Mouse (Mus musculus): ENCODE measurements around the gene Tbc1d4. TPM values are rescaled to one million over a fixed set of nuclear protein-coding genes. Genes with fewer than 3 reads are reported as not detected.

Gene Tbc1d4
- total and polyA plus RNA-seq, 2 experiments, result 0.82 to 3.2 TPM

DNA sequence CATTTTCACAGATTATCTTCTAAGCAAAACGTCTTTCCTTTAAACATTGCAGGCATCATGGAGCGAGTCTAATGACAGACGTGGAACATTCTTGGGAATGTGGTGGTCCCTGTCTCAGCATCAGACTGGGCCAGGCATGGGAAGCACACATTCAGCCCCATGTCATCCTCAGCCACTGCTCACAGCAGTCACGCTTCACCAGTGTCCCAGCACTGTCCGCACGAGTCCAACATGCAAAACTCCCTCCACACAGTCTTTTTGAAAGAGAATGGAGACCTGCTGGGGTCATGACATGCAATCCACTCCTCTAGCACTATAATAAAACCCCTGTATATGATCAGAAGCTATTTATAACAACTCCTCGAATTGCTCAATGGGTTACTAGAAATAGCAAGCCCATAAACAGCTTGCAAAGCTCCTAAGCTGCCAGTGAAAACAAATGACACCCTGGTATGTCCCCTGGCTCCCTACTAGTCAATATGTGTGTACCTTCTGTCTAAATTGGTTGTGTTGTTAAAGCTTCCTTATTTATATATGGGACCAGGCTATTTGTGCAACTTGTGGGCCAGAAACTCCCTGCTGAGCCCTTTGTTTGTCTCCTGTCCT, 76.8 kb downstream of the Tbc1d4 start:
- Histone ChIP-seq H3K4me1 (ENCODE audit: control insufficient read depth, insufficient read depth, low read length) (no peaks in the 10 kb centered on the region), H3K9ac (ENCODE audit: low read depth, low read length) (no peak overlapping the region), H3K79me2 (ENCODE audit: control insufficient read depth, insufficient read depth, low read length) (no peaks in the 10 kb centered on the region), H3K4me3 (ENCODE audit: insufficient read depth, low read depth, low read length) (no peak overlapping the region), H3K27me3 (ENCODE audit: control insufficient read depth, insufficient read depth, low read length) (no peaks in the 10 kb centered on the region), H3K27ac (replicated peaks; ENCODE audit: insufficient read depth, low read depth, low read length) (no peak overlapping the region), H3K36me3 (ENCODE audit: control insufficient read depth, insufficient read depth, low read length) (no peaks in the 10 kb centered on the region)
- TF ChIP-seq POLR2A (IDR thresholded peaks at IDR 0.05; ENCODE audit: extremely low read depth, insufficient read depth, low read length), result no peak
- no peak for TF ChIP-seq CTCF (IDR thresholded peaks at IDR 0.05; ENCODE audit: low read depth, low read length)
- no peak for DNase-seq (ENCODE audit: extremely low read depth, low read depth, low spot score)
- WGBS, result 79% methylated on average over 7 of the region's 7 CpGs

DNA sequence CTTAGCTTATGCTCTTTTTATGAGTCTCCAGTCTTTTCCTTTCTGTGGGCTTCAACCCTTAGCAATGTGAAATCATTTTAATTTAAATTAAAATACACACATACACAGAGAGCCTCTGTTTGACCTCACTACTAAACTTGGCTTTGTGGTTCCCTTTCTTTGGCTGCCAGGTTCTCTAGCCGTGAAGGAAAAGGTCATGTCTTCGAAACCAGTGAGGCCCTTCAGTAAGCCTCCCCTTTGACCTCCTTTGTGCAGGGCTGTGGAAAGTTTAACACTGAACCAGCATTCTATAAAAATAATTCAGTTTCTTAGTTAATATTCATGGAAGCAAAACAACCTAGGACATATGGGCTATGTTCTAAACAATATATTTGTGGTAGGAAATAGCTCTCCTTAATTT, 78.5 kb downstream of the Tbc1d4 start:
- no peaks in the 10 kb centered on the region for H3K36me3 ChIP-seq (ENCODE audit: control insufficient read depth, insufficient read depth, low read length)
- no peaks in the 10 kb centered on the region for H3K27me3 ChIP-seq (ENCODE audit: control insufficient read depth, insufficient read depth, low read length)
- no peaks in the 10 kb centered on the region for H3K79me2 ChIP-seq (ENCODE audit: control insufficient read depth, insufficient read depth, low read length)
- no peak overlapping the region for H3K27ac ChIP-seq (replicated peaks; ENCODE audit: insufficient read depth, low read depth, low read length)
- no peak overlapping the region for H3K9ac ChIP-seq (ENCODE audit: low read depth, low read length)
- H3K4me1 ChIP-seq (ENCODE audit: control insufficient read depth, insufficient read depth, low read length), result no peaks in the 10 kb centered on the region
- H3K4me3 ChIP-seq (ENCODE audit: insufficient read depth, low read depth, low read length), result no peak overlapping the region
- DNase-seq (ENCODE audit: extremely low read depth, low read depth, low spot score), result no peak
- TF ChIP-seq POLR2A (IDR thresholded peaks at IDR 0.05; ENCODE audit: extremely low read depth, insufficient read depth, low read length) (no peak), CTCF (IDR thresholded peaks at IDR 0.05; ENCODE audit: low read depth, low read length) (no peak)
- WGBS, result 59% methylated on average over 2 of the region's 2 CpGs

DNA sequence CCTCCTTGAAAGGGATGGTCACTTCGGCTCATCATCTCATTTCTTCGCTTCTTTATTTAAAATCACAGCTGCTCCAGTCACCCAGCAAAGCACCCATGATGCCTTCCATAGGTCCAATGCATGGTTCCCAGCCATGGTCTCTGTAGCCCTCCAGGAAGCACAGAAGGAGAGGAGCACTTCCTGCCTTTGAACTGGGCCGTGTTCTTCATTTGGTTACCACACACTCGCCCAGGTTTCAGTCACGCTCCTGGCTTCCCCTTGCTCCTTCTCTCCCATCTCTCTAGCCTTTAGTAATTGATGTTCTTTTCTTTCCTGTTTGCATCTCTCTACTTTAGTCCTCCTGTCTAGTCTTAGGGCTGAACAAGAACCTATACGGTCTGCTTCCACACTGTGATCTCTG, 79.8 kb downstream of the Tbc1d4 start:
- H3K27me3 ChIP-seq (ENCODE audit: control insufficient read depth, insufficient read depth, low read length), result no peaks in the 10 kb centered on the region
- no peak for TF ChIP-seq POLR2A (IDR thresholded peaks at IDR 0.05; ENCODE audit: extremely low read depth, insufficient read depth, low read length)
- no peak for TF ChIP-seq CTCF (IDR thresholded peaks at IDR 0.05; ENCODE audit: low read depth, low read length)
- H3K4me1 ChIP-seq (ENCODE audit: control insufficient read depth, insufficient read depth, low read length), result no peaks in the 10 kb centered on the region
- no peak overlapping the region for H3K9ac ChIP-seq (ENCODE audit: low read depth, low read length)
- H3K4me3 ChIP-seq (ENCODE audit: insufficient read depth, low read depth, low read length), result no peak overlapping the region
- 83% methylated on average over 6 of the region's 6 CpGs for WGBS
- no peaks in the 10 kb centered on the region for H3K36me3 ChIP-seq (ENCODE audit: control insufficient read depth, insufficient read depth, low read length)
- no peaks in the 10 kb centered on the region for H3K79me2 ChIP-seq (ENCODE audit: control insufficient read depth, insufficient read depth, low read length)
- no peak for DNase-seq (ENCODE audit: extremely low read depth, low read depth, low spot score)
- no peak overlapping the region for H3K27ac ChIP-seq (replicated peaks; ENCODE audit: insufficient read depth, low read depth, low read length)

DNA sequence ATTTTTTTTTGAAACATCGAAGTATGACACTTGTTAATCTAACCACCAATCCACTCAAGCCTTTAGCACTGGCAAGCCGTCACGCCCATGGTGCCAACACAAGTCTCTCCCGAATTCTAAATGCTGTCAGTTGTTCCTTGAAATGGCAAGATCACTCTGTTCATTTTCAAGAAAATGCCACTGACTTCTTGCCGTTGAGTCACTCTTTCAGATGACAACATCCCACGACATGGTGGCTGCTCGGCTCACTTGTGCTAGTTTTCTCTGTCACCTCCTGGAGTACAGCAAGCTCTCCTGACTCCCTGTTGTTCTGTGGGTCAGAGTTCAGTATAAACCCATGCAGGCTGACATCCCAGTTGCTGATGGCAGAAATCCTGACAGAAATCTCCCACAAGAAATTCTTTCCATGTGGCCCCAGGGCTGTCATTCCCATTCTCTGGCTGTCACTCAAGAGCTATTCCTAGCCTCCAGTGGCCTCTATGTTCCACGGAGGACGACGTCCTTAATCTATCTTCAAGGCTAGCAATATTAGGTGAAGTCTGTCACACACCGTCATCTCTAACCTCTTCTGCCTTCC, 81.5 kb downstream of the Tbc1d4 start:
- 80% methylated on average over 11 of the region's 11 CpGs for WGBS
- H3K4me1 ChIP-seq (ENCODE audit: control insufficient read depth, insufficient read depth, low read length), result no peaks in the 10 kb centered on the region
- no peaks in the 10 kb centered on the region for H3K36me3 ChIP-seq (ENCODE audit: control insufficient read depth, insufficient read depth, low read length)
- no peaks in the 10 kb centered on the region for H3K27me3 ChIP-seq (ENCODE audit: control insufficient read depth, insufficient read depth, low read length)
- H3K79me2 ChIP-seq (ENCODE audit: control insufficient read depth, insufficient read depth, low read length), result no peaks in the 10 kb centered on the region
- no peak overlapping the region for H3K9ac ChIP-seq (ENCODE audit: low read depth, low read length)
- no peak overlapping the region for H3K4me3 ChIP-seq (ENCODE audit: insufficient read depth, low read depth, low read length)
- DNase-seq (ENCODE audit: extremely low read depth, low read depth, low spot score), result no peak
- TF ChIP-seq CTCF (IDR thresholded peaks at IDR 0.05; ENCODE audit: low read depth, low read length) (no peak), POLR2A (IDR thresholded peaks at IDR 0.05; ENCODE audit: extremely low read depth, insufficient read depth, low read length) (no peak)
- H3K27ac ChIP-seq (replicated peaks; ENCODE audit: insufficient read depth, low read depth, low read length), result no peak overlapping the region

DNA sequence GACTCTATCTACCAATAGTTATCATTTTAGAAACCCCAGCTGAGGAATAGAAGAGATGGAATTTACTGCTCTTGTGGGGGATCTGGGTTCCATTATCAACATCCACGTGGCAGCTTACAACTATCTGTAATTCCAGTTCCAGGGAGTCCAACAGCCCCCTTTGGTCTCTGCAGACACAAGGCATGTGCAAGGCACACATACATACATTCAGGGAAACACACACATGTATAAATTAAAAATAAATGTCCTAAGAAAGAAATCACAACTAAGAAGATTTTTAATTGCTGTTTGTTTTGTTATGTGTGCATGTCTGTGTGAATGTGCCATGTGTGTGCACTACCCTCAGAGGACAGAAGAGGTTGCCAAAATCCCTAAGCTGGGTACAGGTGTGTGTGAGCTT, 82.5 kb downstream of the Tbc1d4 start:
- no peaks in the 10 kb centered on the region for H3K4me1 ChIP-seq (ENCODE audit: control insufficient read depth, insufficient read depth, low read length)
- H3K27me3 ChIP-seq (ENCODE audit: control insufficient read depth, insufficient read depth, low read length), result no peaks in the 10 kb centered on the region
- no peaks in the 10 kb centered on the region for H3K79me2 ChIP-seq (ENCODE audit: control insufficient read depth, insufficient read depth, low read length)
- H3K36me3 ChIP-seq (ENCODE audit: control insufficient read depth, insufficient read depth, low read length), result no peaks in the 10 kb centered on the region
- H3K4me3 ChIP-seq (ENCODE audit: insufficient read depth, low read depth, low read length), result no peak overlapping the region
- TF ChIP-seq POLR2A (IDR thresholded peaks at IDR 0.05; ENCODE audit: extremely low read depth, insufficient read depth, low read length) (no peak), CTCF (IDR thresholded peaks at IDR 0.05; ENCODE audit: low read depth, low read length) (no peak)
- no peak overlapping the region for H3K9ac ChIP-seq (ENCODE audit: low read depth, low read length)
- H3K27ac ChIP-seq (replicated peaks; ENCODE audit: insufficient read depth, low read depth, low read length), result no peak overlapping the region
- WGBS, result 79% methylated on average over 1 of the region's 1 CpGs
- no peak for DNase-seq (ENCODE audit: extremely low read depth, low read depth, low spot score)

DNA sequence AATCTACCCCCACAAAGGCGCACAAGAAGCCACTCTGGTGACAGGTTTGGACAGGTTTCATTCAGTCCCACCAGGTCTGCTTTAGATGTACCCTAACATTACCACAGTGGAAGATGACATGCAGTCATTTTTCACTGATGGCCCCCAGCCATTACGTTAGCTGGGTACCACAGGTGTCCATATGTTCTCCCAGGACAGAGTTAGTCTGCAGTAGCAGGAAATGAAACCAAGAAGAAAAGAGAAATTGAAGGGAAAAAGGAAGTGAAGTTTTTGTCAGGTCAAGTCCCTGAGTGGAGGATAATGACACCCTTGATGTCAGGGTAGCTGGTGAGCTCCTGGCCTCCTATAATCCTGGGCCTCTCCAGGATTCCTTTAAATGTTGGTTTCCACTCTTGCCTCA, 89.0 kb downstream of the Tbc1d4 start:
- H3K27ac ChIP-seq (replicated peaks; ENCODE audit: insufficient read depth, low read depth, low read length), result no peak overlapping the region
- no peak overlapping the region for H3K9ac ChIP-seq (ENCODE audit: low read depth, low read length)
- no peak overlapping the region for H3K4me3 ChIP-seq (ENCODE audit: insufficient read depth, low read depth, low read length)
- DNase-seq (ENCODE audit: extremely low read depth, low read depth, low spot score), result no peak
- H3K36me3 ChIP-seq (ENCODE audit: control insufficient read depth, insufficient read depth, low read length), result no peaks in the 10 kb centered on the region
- H3K27me3 ChIP-seq (ENCODE audit: control insufficient read depth, insufficient read depth, low read length), result no peaks in the 10 kb centered on the region
- TF ChIP-seq CTCF (IDR thresholded peaks at IDR 0.05; ENCODE audit: low read depth, low read length) (no peak), POLR2A (IDR thresholded peaks at IDR 0.05; ENCODE audit: extremely low read depth, insufficient read depth, low read length) (no peak)
- 95% methylated on average over 2 of the region's 2 CpGs for WGBS
- no peaks in the 10 kb centered on the region for H3K79me2 ChIP-seq (ENCODE audit: control insufficient read depth, insufficient read depth, low read length)
- no peaks in the 10 kb centered on the region for H3K4me1 ChIP-seq (ENCODE audit: control insufficient read depth, insufficient read depth, low read length)
